ENCODE assay signal across 25 mouse cellular contexts in genomic region chr1:32429493-32429892, GRCm38 (mm10).
DNase-seq lines count a peak whose midpoint lies in the region; ATAC-seq lines count a peak whose summit lies in the region.
"Had no signal": no experiment of that assay in that cellular context is flagged by ENCODE, and none has a peak within 500 bp of the region (broad histone marks: within the 10 kb centered on the region; RNA-seq: fewer than 3 reads in every experiment).

No protein-coding gene starts in this region.

- WGBS in embryonic facial prominence, embryonic 14.5 days: 56% methylated on average over 1 of the region's 1 CpGs
- 57% methylated on average over 1 of the region's 1 CpGs for WGBS in embryonic facial prominence, embryonic 10.5 days
- WGBS in intestine, embryonic 14.5 days: 12% methylated on average over 1 of the region's 1 CpGs
- WGBS in stomach, embryonic 16.5 days: 13% methylated on average over 1 of the region's 1 CpGs
- 47% methylated on average over 1 of the region's 1 CpGs for WGBS in liver, embryonic 12.5 days (ENCODE audit: insufficient replicate concordance)

- no peak for ATAC-seq in embryonic facial prominence, embryonic 14.5 days (ENCODE audit: low read depth)
- peak; percentile 58 for ATAC-seq in intestine, embryonic 14.5 days (replicated peaks; ENCODE audit: low FRiP score, low TSS enrichment, low read depth)
- ATAC-seq in stomach, embryonic 16.5 days (ENCODE audit: insufficient read depth, low FRiP score): peak; percentile 84
- ATAC-seq in liver, embryonic 12.5 days: no peak
- ATAC-seq: forebrain, embryonic 16.5 days had no signal

- DNase-seq in embryonic facial prominence, embryonic 14.5 days (ENCODE audit: low spot score): peak; percentile 5
- no peak for DNase-seq in embryonic facial prominence, embryonic 10.5 days (ENCODE audit: low spot score)
- DNase-seq in intestine, embryonic 14.5 days (ENCODE audit: low spot score): no peak
- DNase-seq in lung, postnatal 10 days: peak; percentile 8
- DNase-seq in left cerebral cortex, adult 11 months (ENCODE audit: low spot score): no peak
- DNase-seq: adrenal gland, postnatal 36 days; cerebellum, adult 9-10 months; gastrocnemius, postnatal 10 days; heart, postnatal 4 days; kidney, adult 11 months; kidney, postnatal 36 days; liver; right cerebral cortex, postnatal 14 days; thymus, adult 18-20 months; thymus, postnatal 4 days had no signal

- no peaks in the 10 kb centered on the region for H3K27me3 ChIP-seq in embryonic facial prominence, embryonic 14.5 days (replicated peaks; ENCODE audit: control insufficient read depth, insufficient read depth, low read length)
- H3K27me3 ChIP-seq in embryonic facial prominence, embryonic 10.5 days (replicated peaks; ENCODE audit: low read depth, poor library complexity, severe bottlenecking): no peaks in the 10 kb centered on the region
- H3K27me3 ChIP-seq in intestine, embryonic 14.5 days (replicated peaks; ENCODE audit: control insufficient read depth, insufficient read depth, low read length): no peaks in the 10 kb centered on the region
- no peaks in the 10 kb centered on the region for H3K27me3 ChIP-seq in stomach, embryonic 16.5 days (ENCODE audit: control insufficient read depth, insufficient read depth, low read length)
- no peaks in the 10 kb centered on the region for H3K27me3 ChIP-seq in liver, embryonic 12.5 days (replicated peaks)
- H3K27me3 ChIP-seq: hindbrain, embryonic 15.5 days; kidney, embryonic 15.5 days; midbrain, embryonic 12.5 days had no signal

- H3K36me3 ChIP-seq in embryonic facial prominence, embryonic 14.5 days (ENCODE audit: control insufficient read depth, insufficient read depth, low read length): no peaks in the 10 kb centered on the region
- H3K36me3 ChIP-seq in embryonic facial prominence, embryonic 10.5 days (replicated peaks): no peaks in the 10 kb centered on the region
- H3K36me3 ChIP-seq in intestine, embryonic 14.5 days (ENCODE audit: control insufficient read depth, insufficient read depth, low read length): no peaks in the 10 kb centered on the region
- no peaks in the 10 kb centered on the region for H3K36me3 ChIP-seq in stomach, embryonic 16.5 days (ENCODE audit: control insufficient read depth, insufficient read depth, low read length)
- no peaks in the 10 kb centered on the region for H3K36me3 ChIP-seq in liver, embryonic 12.5 days
- H3K36me3 ChIP-seq: forebrain, embryonic 10.5 days; heart, embryonic 10.5 days; hindbrain, embryonic 15.5 days; kidney, embryonic 15.5 days; limb, embryonic 10.5 days; midbrain, embryonic 12.5 days had no signal

- H3K27ac ChIP-seq in embryonic facial prominence, embryonic 14.5 days (replicated peaks; ENCODE audit: low read depth, low read length): no peak overlapping the region
- no peak overlapping the region for H3K27ac ChIP-seq in embryonic facial prominence, embryonic 10.5 days (replicated peaks)
- no peak overlapping the region for H3K27ac ChIP-seq in intestine, embryonic 14.5 days (ENCODE audit: low read depth)
- no peak overlapping the region for H3K27ac ChIP-seq in stomach, embryonic 16.5 days (ENCODE audit: low read length)
- H3K27ac ChIP-seq in liver, embryonic 12.5 days: no peak overlapping the region
- H3K27ac ChIP-seq: forebrain, embryonic 10.5 days; heart, embryonic 10.5 days; hindbrain, embryonic 15.5 days; kidney, embryonic 15.5 days; left cerebral cortex, adult 2 months; limb, embryonic 10.5 days; midbrain, embryonic 12.5 days had no signal

- no peak overlapping the region for H3K4me2 ChIP-seq in embryonic facial prominence, embryonic 14.5 days (ENCODE audit: low read depth, low read length)
- no peak overlapping the region for H3K4me2 ChIP-seq in intestine, embryonic 14.5 days (ENCODE audit: low read length)
- no peak overlapping the region for H3K4me2 ChIP-seq in stomach, embryonic 16.5 days (ENCODE audit: low read depth, low read length)
- H3K4me2 ChIP-seq in liver, embryonic 12.5 days: no peak overlapping the region
- H3K4me2 ChIP-seq: hindbrain, embryonic 15.5 days; kidney, embryonic 15.5 days; midbrain, embryonic 12.5 days had no signal

- H3K4me1 ChIP-seq in embryonic facial prominence, embryonic 14.5 days (ENCODE audit: control insufficient read depth, insufficient read depth, low read length): no peaks in the 10 kb centered on the region
- H3K4me1 ChIP-seq in embryonic facial prominence, embryonic 10.5 days: no peaks in the 10 kb centered on the region
- H3K4me1 ChIP-seq in intestine, embryonic 14.5 days (replicated peaks; ENCODE audit: control insufficient read depth, insufficient read depth, low read length): no peaks in the 10 kb centered on the region
- peaks cover 4% of the 10 kb centered on the region for H3K4me1 ChIP-seq in stomach, embryonic 16.5 days (ENCODE audit: control insufficient read depth, insufficient read depth, low read length)
- H3K4me1 ChIP-seq in liver, embryonic 12.5 days: no peaks in the 10 kb centered on the region
- H3K4me1 ChIP-seq: forebrain, embryonic 10.5 days; heart, embryonic 10.5 days; hindbrain, embryonic 15.5 days; kidney, embryonic 15.5 days; limb, embryonic 10.5 days; midbrain, embryonic 12.5 days had no signal

- no peak overlapping the region for H3K9ac ChIP-seq in embryonic facial prominence, embryonic 14.5 days (ENCODE audit: low read depth, low read length)
- H3K9ac ChIP-seq in intestine, embryonic 14.5 days (ENCODE audit: low read length): no peak overlapping the region
- H3K9ac ChIP-seq in stomach, embryonic 16.5 days (ENCODE audit: low read length): no peak overlapping the region
- H3K9ac ChIP-seq in liver, embryonic 12.5 days: no peak overlapping the region
- H3K9ac ChIP-seq: hindbrain, embryonic 15.5 days; kidney, embryonic 15.5 days; midbrain, embryonic 12.5 days had no signal

- no peaks in the 10 kb centered on the region for H3K9me3 ChIP-seq in embryonic facial prominence, embryonic 14.5 days (ENCODE audit: control insufficient read depth, low read length)
- no peaks in the 10 kb centered on the region for H3K9me3 ChIP-seq in embryonic facial prominence, embryonic 10.5 days
- H3K9me3 ChIP-seq in intestine, embryonic 14.5 days (ENCODE audit: control insufficient read depth, low read length): no peaks in the 10 kb centered on the region
- no peaks in the 10 kb centered on the region for H3K9me3 ChIP-seq in stomach, embryonic 16.5 days (replicated peaks; ENCODE audit: control insufficient read depth, low read length)
- no peaks in the 10 kb centered on the region for H3K9me3 ChIP-seq in liver, embryonic 12.5 days (replicated peaks)
- H3K9me3 ChIP-seq: forebrain, embryonic 10.5 days; heart, embryonic 10.5 days; hindbrain, embryonic 15.5 days; kidney, embryonic 15.5 days; limb, embryonic 10.5 days; midbrain, embryonic 12.5 days had no signal

- H3K4me3 ChIP-seq in embryonic facial prominence, embryonic 14.5 days (ENCODE audit: low read depth, low read length): no peak overlapping the region
- H3K4me3 ChIP-seq in embryonic facial prominence, embryonic 10.5 days: no peak overlapping the region
- no peak overlapping the region for H3K4me3 ChIP-seq in intestine, embryonic 14.5 days (ENCODE audit: low read depth, low read length)
- no peak overlapping the region for H3K4me3 ChIP-seq in stomach, embryonic 16.5 days (replicated peaks; ENCODE audit: low read length)
- H3K4me3 ChIP-seq in liver, embryonic 12.5 days: no peak overlapping the region
- H3K4me3 ChIP-seq: forebrain, embryonic 10.5 days; heart, embryonic 10.5 days; hindbrain, embryonic 15.5 days; kidney, embryonic 15.5 days; left cerebral cortex, adult 2 months; limb, embryonic 10.5 days; midbrain, embryonic 12.5 days had no signal

Comparison
In these comparisons a context has a peak if more than half of its experiments do, and no peak if none do; other contexts are left out.
1. DNase-seq: peak in embryonic facial prominence, embryonic 14.5 days (single experiment) and lung, postnatal 10 days (single experiment); none in embryonic facial prominence, embryonic 10.5 days (single experiment), intestine, embryonic 14.5 days (single experiment) and left cerebral cortex, adult 11 months (single experiment).
2. ATAC-seq: peak in intestine, embryonic 14.5 days (single experiment) and stomach, embryonic 16.5 days (single experiment); none in embryonic facial prominence, embryonic 14.5 days (single experiment) and liver, embryonic 12.5 days (single experiment).